Mouse (Mus musculus): ENCODE measurements at regions not wholly inside any gene's neighbourhood (a gene's known extent, or its start where the extent isn't known, plus 50 kb on each side); places are given as distances from the start of the nearest gene placed in this dataset.

- DNase-seq (ENCODE audit: low spot score in 2 of 2): no peak
Observed at GRCm38 (mm10) chr1:61418396-61418795, 220.2 kb upstream of the Pard3b start.

- DNase-seq (ENCODE audit: low spot score in 2 of 2): no peak
Observed at GRCm38 (mm10) chr1:61419839-61420238, 218.8 kb upstream of the Pard3b start.

DNA sequence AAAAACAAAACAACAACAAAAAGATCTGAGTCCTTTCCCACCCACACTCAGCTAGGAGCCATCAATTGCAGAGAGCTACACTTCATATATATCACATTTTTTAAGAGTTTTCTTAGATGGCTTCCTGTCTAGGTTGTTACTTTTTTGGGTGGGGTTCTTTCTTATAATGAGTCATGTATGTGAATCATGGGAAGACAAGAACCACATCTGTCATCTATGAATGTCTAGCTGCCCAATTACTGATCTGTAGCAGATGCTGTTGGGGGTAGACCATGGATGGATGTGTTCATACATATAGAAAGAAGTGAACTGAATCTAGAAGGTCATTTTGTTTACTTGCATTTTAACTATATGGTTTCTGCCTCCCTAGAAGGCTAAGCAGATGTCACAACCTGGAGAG lies 215.4 kb upstream of the Pard3b start:
- DNase-seq (ENCODE audit: low spot score in 2 of 2): no peak

DNA sequence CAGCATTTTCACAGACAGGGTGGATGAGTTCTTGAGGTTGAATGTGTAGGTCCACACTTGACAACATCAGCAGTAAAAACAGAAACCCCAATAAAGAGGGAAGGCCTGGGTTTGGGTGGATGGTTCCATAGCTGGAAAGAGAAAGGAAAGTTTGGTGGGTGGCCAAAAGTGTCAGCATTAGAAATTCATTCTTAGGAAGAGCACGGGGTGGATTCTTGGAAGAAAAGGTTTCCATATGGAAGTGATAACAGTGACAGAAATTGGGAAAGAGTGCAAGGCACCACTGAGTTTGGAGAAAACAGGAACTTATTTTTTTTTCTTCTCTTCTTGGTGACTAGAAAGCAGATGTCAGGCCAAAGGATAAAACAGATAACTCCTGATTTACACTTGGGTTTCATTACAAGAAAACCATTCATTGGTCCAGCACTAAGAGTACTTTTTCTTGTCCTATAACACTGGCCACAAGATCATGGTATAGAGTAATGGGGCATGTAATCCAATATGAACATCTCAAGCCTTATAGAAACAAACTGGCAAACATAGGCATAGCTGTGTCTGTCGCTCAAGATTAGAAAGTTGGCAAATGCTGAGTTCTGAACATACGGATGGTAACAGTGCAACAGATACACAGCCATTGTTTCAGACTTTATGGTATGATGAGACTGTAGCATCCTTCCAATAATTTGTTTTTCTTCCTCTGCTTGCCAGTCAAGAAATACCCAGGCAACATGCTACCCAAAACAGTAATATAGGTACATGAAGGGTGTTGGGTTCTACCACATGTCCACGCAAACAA lies 209.7 kb upstream of the Pard3b start:
- no peak for DNase-seq (ENCODE audit: low spot score in 2 of 2)

GRCm38 (mm10) chr1:61437603-61438002 lies 201.0 kb upstream of the Pard3b start:
- DNase-seq (ENCODE audit: low spot score in 2 of 2): no peak

- no peak for DNase-seq (ENCODE audit: low spot score in 2 of 2)
Observed at GRCm38 (mm10) chr1:61461435-61461834, 177.2 kb upstream of the Pard3b start.

DNA sequence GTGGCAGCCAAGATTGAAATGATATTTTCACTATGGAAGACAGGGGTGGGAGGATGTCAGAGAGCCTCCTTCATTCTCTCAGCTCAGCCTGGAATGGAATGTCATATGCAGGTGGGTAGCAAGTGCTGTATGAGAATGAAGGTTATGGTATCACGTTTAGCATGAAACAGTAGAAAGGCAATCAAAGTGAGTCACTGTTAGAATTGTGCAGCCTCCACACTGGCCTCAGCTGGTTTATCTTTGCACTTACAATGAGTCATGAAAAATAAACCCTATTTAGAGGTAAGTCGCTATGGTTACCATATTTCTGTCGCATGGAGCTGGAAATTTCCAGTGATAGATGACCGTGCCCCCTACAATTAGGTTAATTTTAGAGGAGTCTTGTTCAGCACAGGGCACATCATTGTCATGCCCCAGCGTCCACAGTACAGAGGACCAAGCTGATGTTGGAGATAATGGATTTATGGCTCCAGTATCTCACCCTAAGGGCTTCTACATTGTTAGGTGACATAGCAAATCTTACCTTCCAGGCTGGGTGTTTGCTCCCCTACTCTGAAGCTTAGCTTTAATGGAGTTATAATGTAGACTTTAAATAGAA lies 167.9 kb upstream of the Pard3b start:
- peak; percentile 50 to 53 for DNase-seq (ENCODE audit: low spot score in 2 of 2)

DNA sequence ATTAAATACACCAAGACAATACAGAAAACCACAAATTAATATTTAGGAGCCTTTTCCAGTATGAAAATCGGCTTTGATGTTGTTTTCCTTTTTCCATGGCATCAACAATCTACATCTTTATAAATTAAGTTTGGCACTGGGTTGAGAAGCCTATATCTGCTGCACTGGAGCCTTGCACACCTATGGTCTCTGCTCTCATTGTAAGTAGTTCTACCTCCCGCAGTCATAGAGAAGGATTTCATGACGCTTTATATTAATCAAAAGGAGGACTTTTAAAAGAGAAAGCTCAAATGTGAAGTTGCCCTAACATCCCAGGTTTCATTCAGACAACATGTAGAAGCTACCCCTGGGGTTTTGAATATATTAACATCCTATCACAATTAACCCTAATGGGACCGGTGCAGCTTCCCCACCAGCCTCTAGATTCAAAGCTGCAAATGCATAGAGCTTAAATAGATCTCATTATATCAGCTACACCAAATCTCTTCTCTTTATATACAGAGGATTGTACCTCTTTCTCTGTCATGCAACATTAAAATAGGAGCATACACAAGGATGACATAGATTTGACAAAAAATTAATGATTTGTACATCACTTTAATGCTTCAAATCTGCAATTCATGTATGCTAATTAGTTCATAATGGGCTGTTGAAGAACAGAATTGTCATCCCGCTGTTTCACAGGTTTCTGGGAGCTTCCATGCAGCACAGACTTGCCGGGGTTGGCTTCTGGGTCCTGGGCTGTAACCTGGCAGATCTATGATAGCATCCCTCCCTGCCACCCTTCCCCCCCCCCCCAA lies 166.6 kb upstream of the Pard3b start:
- DNase-seq (ENCODE audit: low spot score in 2 of 2): peak in 1 of 2 experiments; percentile 2

GRCm38 (mm10) chr1:61472579-61473242 lies 165.9 kb upstream of the Pard3b start:
- DNase-seq (ENCODE audit: low spot score in 2 of 2): peak; percentile 39 to 45

DNA sequence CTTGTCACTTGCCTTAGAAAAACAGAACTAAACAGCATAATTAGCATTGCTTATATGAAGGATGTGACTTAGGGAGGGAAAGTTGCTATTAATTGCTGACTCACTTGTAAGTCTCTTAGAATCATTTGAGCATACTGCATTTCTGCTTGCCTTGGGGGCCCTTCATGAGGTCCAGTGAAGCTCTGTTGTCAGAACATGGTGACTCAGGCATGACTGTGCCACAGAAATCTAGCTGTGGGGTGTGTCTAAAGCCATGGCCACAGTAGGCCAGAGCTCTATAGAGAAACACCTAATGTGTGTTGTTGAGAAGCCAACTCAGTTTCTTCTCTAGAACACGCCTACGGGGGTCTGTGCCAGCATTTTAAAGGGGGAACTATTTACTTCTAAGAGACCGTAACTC lies 153.2 kb upstream of the Pard3b start:
- DNase-seq (ENCODE audit: low spot score in 2 of 2): no peak

- no peak for DNase-seq (ENCODE audit: low spot score in 2 of 2)
Observed at GRCm38 (mm10) chr1:61524886-61525285, 113.7 kb upstream of the Pard3b start.

- DNase-seq (ENCODE audit: low spot score in 2 of 2): no peak
Observed at GRCm38 (mm10) chr1:61525881-61526280, 112.7 kb upstream of the Pard3b start.

GRCm38 (mm10) chr1:61528757-61529156 lies 109.9 kb upstream of the Pard3b start:
- peak; percentile 8 to 17 for DNase-seq (ENCODE audit: low spot score in 2 of 2)

- no peak for DNase-seq (ENCODE audit: low spot score in 2 of 2)
Observed at GRCm38 (mm10) chr1:61530166-61530565, 108.5 kb upstream of the Pard3b start.

DNA sequence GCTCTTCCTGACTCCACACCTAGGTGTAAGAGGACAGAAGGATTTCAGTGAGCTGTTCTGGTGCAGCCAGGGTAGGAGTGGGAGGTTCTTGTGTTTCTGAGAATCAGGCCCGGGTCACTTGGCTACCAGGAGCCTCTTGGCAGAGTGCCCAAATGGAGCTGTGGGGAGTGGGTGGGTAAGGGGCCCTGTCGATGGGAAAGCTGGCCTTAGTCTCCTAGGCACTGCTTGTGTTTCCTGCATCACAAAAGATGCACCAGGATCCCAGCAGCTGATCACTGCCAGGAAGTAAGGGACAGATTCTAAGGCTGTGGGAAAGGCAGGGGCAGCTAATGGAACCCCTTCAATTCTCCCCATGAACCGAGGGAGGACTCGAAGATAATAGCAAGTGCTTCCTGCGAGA lies 107.1 kb upstream of the Pard3b start:
- no peak for DNase-seq (ENCODE audit: low spot score in 2 of 2)

DNA sequence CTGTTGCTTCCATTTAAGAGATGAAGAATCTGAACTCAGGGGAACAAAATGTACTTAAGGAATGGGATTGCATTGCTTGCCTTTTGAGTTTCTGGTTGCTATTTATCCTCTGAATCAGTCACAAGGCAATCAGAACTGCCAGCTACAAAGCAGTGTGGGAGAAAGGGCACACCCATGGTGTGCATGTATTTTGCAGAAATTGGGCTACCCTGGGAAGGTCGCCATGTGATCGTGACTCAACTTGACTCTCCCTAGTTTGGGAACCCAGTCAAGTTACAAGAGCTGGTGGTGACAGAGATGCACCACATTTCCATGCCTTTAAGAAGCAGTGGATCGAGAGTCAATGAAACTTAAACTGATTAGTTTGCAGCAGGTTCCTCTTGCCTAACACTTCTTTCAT lies 98.5 kb upstream of the Pard3b start:
- DNase-seq (ENCODE audit: low spot score in 2 of 2): no peak

GRCm38 (mm10) chr1:61541166-61541565 lies 97.5 kb upstream of the Pard3b start:
- DNase-seq (ENCODE audit: low spot score in 2 of 2): no peak

GRCm38 (mm10) chr1:61552577-61553517 lies 85.8 kb upstream of the Pard3b start:
- no peak for DNase-seq (ENCODE audit: low spot score in 2 of 2)

- DNase-seq (ENCODE audit: low spot score in 2 of 2): no peak
Observed at GRCm38 (mm10) chr1:61559514-61559913, 79.1 kb upstream of the Pard3b start.

GRCm38 (mm10) chr1:61562091-61562490 lies 76.5 kb upstream of the Pard3b start:
- no peak for DNase-seq (ENCODE audit: low spot score in 2 of 2)

GRCm38 (mm10) chr1:61565471-61565870 lies 73.2 kb upstream of the Pard3b start:
- DNase-seq (ENCODE audit: low spot score in 2 of 2): peak in 1 of 2 experiments; percentile 8

Measured in right cerebral cortex, adult 2 months (tissue).